Mouse (Mus musculus) limb, embryonic 15.5 days (tissue): ENCODE data around the gene Fam181b. TPM values are rescaled to one million over a fixed set of nuclear protein-coding genes. Genes with fewer than 3 reads are reported as not detected.
A peak's percentile ranks its signal among the peaks of the same experiment; 100 is the strongest.

Experiments
- ATAC-seq: fragments of 200-750 bp; cut with Nextera tagmentation; 2 replicates; pipeline ENCODE4 v1.8.0; 2017; ENCODE audit warnings: low read depth, moderate TSS enrichment; ENCODE audit not compliant: insufficient number of reproducible peaks, low FRiP score, low TSS enrichment
- H3K27ac ChIP-seq: fragments of 300-500 bp; sonication (generic); 2 replicates; pipeline ENCODE4 v1.5.1; 2015; ENCODE audit warnings: moderate library complexity, mild to moderate bottlenecking, inconsistent platforms
- H3K27me3 ChIP-seq: fragments of 300-500 bp; sonication (generic); 2 replicates; pipeline ENCODE4 v1.6.1; 2015; ENCODE audit warnings: inconsistent platforms
- H3K36me3 ChIP-seq: fragments of 300-500 bp; sonication (generic); 2 replicates; pipeline ENCODE4 v1.6.1; 2015; ENCODE audit warnings: inconsistent platforms
- H3K4me1 ChIP-seq: fragments of 300-500 bp; sonication (generic); 2 replicates; pipeline ENCODE4 v1.6.1; 2015; ENCODE audit warnings: inconsistent platforms
- H3K4me2 ChIP-seq: fragments of 300-500 bp; sonication (generic); 2 replicates; pipeline ENCODE4 v1.6.1; 2015; ENCODE audit warnings: mild to moderate bottlenecking, inconsistent platforms
- H3K4me3 ChIP-seq: fragments of 300-500 bp; sonication (generic); 2 replicates; pipeline ENCODE4 v1.5.1; 2015; ENCODE audit warnings: mild to moderate bottlenecking, inconsistent platforms
- H3K9ac ChIP-seq: fragments of 300-500 bp; sonication (generic); 2 replicates; pipeline ENCODE4 v1.6.1; 2015; ENCODE audit warnings: inconsistent platforms
- H3K9me3 ChIP-seq: fragments of 300-500 bp; sonication (generic); 2 replicates; pipeline ENCODE4 v1.6.1; 2016; ENCODE audit warnings: inconsistent platforms
- WGBS: fragments of 180-500 bp; shearing (Covaris S2); methylation state at CpG from one replicate; pipeline ENCODE4 v1.1.7; 2015; 5-methylcytosine and 5-hydroxymethylcytosine counted together
- polyA plus RNA-seq: library from polyadenylated mRNA; unstranded; fragments of >200 nt; fragmentation: Nextera tagmentation; extraction: Ambion mirVana; gene quantifications from 2 replicates; pipeline ENCODE4 v1.2.1, GENCODE M21; 2015

The Fam181b gene
- polyA plus RNA-seq, 1 experiment from 2014 or later: 10.8 TPM

DNA sequence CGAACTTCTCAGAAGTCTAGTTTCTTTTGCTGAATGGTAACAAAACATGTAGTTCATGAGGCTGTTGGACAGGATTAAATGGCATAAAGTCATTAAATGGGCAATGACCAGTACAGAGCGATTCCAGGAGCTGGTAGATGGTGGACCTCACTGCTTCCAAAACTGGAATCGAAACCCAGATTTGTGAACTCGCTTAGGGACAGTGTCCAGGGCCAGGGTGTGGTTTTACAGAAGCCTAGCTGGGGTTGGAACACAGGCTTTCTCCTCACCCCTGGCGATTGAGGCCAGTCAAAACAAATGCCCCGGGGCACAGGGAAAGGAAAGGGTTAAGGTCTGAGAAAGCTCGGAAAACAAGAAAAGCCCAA lies 263 bp upstream of the Fam181b start:
- H3K27me3 ChIP-seq: peaks cover 4% of the 10 kb centered on the region; the same call in 1 of the 2 replicates
- WGBS: 20% methylated on average over 7 of the region's 7 CpGs
- H3K4me1 ChIP-seq: peaks cover 20% of the 10 kb centered on the region
- no peak overlapping the region for H3K27ac ChIP-seq
- ATAC-seq: no peak
- no peaks in the 10 kb centered on the region for H3K9me3 ChIP-seq
- H3K4me3 ChIP-seq: peak overlapping the region; percentile 61
- H3K4me2 ChIP-seq: peak overlapping the region; percentile 88
- no peaks in the 10 kb centered on the region for H3K36me3 ChIP-seq
- H3K9ac ChIP-seq: peak overlapping the region; percentile 61; the same call in 1 of the 2 replicates

DNA sequence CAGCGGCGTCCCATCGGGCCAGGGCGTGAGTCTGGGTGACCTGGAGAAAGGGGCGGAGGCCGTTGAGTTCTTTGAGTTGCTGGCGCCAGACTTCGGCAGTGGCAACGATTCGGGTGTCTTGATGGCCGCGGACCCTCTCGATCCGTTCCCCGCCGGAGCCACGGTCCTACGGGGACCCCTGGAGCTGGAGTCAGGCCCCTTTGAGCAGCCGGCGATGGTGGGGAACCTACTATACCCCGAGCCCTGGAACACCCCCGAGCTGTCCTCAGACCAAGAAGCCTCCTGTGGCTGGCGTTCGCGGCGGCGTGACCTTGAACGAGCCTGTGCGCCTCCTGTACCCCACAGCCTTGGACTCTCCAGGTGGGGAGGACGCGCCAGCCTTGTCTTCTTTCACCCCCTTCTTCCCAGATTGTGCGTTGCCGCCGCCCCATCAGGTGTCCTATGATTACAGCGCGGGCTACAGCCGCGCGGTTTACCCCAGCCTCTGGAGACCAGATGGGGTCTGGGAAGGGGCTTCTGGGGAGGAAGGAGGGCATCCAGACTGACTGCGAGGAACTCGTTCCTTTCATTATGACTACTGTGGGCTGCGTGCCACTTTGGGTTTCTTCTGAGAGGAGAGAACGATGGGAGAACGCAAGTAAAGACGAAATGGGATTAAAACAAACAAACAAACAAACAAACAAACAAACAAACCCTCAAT lies 1.2 kb downstream of the Fam181b start:
- under 1% methylated on average over 45 of the region's 45 CpGs for WGBS
- Histone ChIP-seq H3K27ac (no peak overlapping the region), H3K4me3 (peak overlapping the region; percentile 61), H3K4me2 (peak overlapping the region; percentile 88), H3K4me1 (peaks cover 20% of the 10 kb centered on the region), H3K36me3 (no peaks in the 10 kb centered on the region), H3K27me3 (peaks cover 4% of the 10 kb centered on the region; the same call in 1 of the 2 replicates), H3K9ac (peak overlapping the region; percentile 61), H3K9me3 (no peaks in the 10 kb centered on the region)
- peak; percentile 21; the same call in 1 of the 2 replicates for ATAC-seq

DNA sequence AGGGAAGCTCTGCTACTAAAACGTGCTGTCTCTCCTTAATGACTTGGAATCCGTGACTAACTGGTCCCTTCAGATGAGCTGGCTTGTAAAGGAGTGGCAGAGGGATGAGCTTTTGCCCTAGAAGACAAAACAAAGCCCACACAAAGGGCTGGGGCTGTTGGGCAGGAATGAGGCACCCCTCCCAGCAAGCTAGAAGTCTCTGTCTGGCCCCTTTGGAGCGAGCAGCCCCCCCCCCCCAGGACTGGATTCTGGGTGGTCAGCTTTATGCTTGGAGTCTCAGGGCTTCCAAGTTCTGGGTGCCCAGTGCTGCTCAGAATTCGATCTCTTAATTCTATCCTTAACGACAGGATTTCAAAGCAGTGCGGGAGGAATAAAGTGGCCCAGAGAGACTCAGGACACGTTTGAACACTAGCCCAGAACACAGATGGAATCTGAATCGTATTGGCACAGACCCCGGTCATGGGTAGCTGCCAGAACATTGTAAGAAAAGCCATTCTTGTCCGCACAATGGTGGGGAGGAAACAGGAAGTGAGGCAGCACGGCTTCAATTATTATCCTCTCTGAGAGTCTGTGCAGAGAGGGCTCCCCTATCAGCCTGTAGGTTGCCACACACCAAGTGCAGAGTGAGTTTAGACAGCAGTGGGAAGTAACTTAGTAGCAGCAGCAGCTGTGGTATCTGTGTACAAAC lies 13.8 kb downstream of the Fam181b start:
- Histone ChIP-seq H3K4me2 (peak overlapping the region; percentile 21), H3K36me3 (no peaks in the 10 kb centered on the region), H3K27me3 (no peaks in the 10 kb centered on the region; the same call in 1 of the 2 replicates), H3K9me3 (no peaks in the 10 kb centered on the region), H3K9ac (no peak overlapping the region), H3K4me1 (peaks cover 21% of the 10 kb centered on the region), H3K27ac (peak overlapping the region; percentile 61; the same call in 1 of the 2 replicates), H3K4me3 (no peak overlapping the region)
- ATAC-seq: peak; percentile 75
- WGBS: 10% methylated on average over 11 of the region's 11 CpGs

DNA sequence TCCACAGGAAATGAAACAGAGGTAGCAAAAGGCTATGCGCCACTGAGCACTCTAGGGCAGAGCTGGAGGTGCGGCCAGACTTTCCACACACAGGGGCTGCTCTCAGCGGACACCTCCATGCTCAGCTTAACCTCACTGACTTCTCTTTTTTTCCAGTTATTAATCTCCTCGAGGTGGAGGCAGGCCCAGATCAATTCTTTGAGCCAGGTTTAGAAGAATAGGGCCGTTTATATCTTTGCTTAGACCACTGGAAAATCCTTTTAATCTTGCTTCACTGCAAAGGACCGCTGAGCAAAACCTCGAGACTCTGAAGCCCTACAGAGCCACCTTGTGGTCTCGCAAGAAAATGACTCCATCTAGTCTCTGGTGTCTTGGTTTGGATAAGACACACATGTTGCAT lies 15.8 kb downstream of the Fam181b start:
- no peaks in the 10 kb centered on the region; the same call in 1 of the 2 replicates for H3K27me3 ChIP-seq
- WGBS: 5% methylated on average over 8 of the region's 8 CpGs

DNA sequence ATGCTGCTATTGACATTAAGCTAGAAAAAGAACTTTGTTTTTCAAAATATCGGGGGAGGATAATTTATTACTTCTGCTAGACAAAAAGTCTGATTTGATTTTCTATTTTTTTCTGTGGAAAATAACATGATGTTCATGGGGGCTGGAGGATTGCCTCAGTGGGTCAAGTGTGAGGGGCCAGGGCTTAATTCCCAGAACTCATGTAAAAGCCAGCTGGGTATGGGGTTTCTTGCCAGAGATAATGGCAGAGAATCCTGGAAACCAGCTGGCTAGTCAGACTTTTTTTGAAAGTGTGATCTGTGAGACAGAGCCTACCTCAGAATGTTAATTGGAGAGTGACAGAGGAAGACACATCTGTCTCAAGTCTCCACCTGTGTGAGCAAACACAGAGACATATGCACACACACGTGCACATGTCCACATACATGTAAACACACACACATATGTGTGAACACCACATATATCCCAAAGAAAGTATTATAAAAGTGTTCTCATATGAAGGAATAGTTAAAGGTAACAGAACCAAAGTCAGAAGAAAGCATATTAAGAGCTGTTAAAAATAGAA lies 25.2 kb downstream of the Fam181b start:
- no peak overlapping the region for H3K4me2 ChIP-seq
- H3K27ac ChIP-seq: no peak overlapping the region
- ATAC-seq: no peak
- H3K9me3 ChIP-seq: no peaks in the 10 kb centered on the region
- H3K9ac ChIP-seq: no peak overlapping the region
- H3K36me3 ChIP-seq: no peaks in the 10 kb centered on the region
- H3K27me3 ChIP-seq: no peaks in the 10 kb centered on the region
- H3K4me3 ChIP-seq: no peak overlapping the region
- H3K4me1 ChIP-seq: no peaks in the 10 kb centered on the region
- WGBS: 77% methylated on average over 2 of the region's 2 CpGs

More for the DNA sequence above, 15.8 kb downstream of the Fam181b start:
- Histone ChIP-seq H3K4me3 (no peak overlapping the region), H3K9me3 (no peaks in the 10 kb centered on the region), H3K4me2 (peak overlapping the region; percentile 38), H3K9ac (no peak overlapping the region), H3K36me3 (no peaks in the 10 kb centered on the region), H3K4me1 (peaks cover 21% of the 10 kb centered on the region), H3K27ac (no peak overlapping the region)
- peak; percentile 50; the same call in 1 of the 2 replicates for ATAC-seq

DNA sequence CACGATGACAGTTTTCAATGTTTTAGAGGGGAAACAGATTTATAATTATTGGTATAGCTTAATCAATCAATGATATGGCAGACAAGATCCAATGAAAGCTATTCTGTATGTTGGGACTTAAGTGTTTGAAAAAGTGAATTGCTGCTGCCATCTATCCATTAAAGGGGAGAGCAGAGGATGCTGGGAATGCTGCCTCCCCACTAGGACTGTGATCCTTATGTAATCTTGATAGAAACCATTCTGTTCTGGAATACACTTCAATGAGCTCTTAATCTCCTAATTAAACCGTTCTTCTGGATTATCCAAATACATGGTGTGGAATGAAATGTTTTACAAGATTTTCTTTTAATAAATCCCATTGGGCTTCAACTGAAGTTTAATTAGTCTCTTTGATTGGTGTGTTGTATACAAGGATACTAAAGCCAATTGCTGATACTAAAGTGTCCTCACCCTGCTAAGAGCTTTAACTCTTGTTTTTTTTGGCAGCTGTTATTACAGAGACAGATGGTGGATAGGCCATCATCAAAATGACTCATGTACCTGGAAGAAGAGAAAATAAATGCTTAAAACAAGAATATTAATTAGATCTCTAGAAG lies 30.8 kb downstream of the Fam181b start:
- whole genome bisulfite sequencing: 73% methylated on average over 2 of the region's 2 CpGs

DNA sequence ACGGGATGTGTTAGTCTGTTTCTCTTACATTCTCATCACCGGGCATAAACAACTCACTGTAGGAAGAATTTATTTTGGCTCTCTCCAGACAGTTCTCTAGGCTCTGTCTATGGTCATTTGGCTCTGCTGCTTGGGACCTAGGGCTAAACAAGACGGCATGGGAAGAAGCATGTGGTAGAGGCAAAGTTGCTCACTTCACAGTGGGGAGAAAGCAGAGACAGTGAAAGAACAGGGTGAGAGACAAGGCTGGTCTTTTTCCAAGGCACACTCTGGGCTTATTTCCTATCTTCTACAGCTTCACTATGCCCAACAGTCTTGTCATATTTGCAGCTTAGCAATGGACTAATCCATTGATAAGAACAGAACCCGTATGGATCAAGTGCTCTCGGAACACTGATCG lies 31.4 kb downstream of the Fam181b start:
- Histone ChIP-seq H3K36me3 (no peaks in the 10 kb centered on the region), H3K4me2 (no peak overlapping the region), H3K4me3 (no peak overlapping the region), H3K27me3 (no peaks in the 10 kb centered on the region), H3K27ac (no peak overlapping the region), H3K9me3 (no peaks in the 10 kb centered on the region), H3K4me1 (no peaks in the 10 kb centered on the region), H3K9ac (no peak overlapping the region)
- WGBS: 87% methylated on average over 6 of the region's 6 CpGs
- ATAC-seq: no peak

More for the DNA sequence above, 30.8 kb downstream of the Fam181b start:
- Histone ChIP-seq H3K4me3 (no peak overlapping the region), H3K36me3 (no peaks in the 10 kb centered on the region), H3K9ac (no peak overlapping the region), H3K4me2 (no peak overlapping the region), H3K4me1 (no peaks in the 10 kb centered on the region), H3K27me3 (no peaks in the 10 kb centered on the region), H3K27ac (no peak overlapping the region), H3K9me3 (no peaks in the 10 kb centered on the region)
- ATAC-seq: no peak

DNA sequence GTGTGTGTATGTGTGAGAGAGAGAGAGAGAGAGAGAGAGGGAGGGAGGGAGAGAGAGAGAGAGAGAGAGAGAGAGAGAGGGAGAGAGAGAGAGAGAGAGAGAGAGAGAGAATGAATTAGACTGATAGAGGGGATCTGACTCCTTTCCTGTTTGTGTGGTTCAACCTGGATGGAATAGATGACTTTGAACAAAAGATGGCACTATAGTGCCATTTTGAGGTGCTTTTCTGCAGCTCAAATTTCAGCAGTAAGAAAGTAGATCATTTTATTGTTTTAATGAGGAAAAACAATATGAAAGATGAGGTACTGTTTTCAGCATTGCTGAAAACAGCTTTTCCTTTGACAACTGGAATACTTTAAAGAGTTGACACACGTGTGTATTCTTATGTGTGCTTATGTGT lies 37.9 kb downstream of the Fam181b start:
- WGBS: 54% methylated on average over 1 of the region's 1 CpGs
- no peak for ATAC-seq

DNA sequence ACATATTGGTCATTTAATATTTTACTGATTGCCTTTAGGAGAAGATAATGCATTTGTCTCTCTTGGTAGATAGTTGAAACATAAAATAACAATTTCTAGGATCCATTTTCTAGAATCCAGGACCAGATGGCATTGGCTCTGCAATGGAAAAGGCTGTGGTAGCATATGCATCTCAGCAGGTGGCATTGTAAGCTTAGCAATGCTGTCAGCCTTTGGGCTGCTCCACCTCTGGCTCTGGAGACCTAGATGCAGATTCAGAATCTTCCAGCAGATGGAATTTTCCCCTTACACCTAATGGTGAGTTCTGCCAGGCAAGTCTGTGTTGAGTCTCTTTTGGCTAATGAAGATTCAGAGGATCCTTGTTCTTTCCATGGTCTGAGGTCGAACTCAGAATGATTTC lies 44.3 kb downstream of the Fam181b start:
- 63% methylated on average over 1 of the region's 1 CpGs for WGBS
- no peak for ATAC-seq

More for the DNA sequence above, 37.9 kb downstream of the Fam181b start:
- H3K9ac ChIP-seq: no peak overlapping the region
- no peaks in the 10 kb centered on the region for H3K9me3 ChIP-seq
- no peaks in the 10 kb centered on the region for H3K27me3 ChIP-seq
- no peaks in the 10 kb centered on the region for H3K36me3 ChIP-seq
- H3K4me1 ChIP-seq: no peaks in the 10 kb centered on the region
- H3K27ac ChIP-seq: no peak overlapping the region
- H3K4me3 ChIP-seq: no peak overlapping the region
- H3K4me2 ChIP-seq: no peak overlapping the region

More for the DNA sequence above, 44.3 kb downstream of the Fam181b start:
- Histone ChIP-seq H3K9me3 (no peaks in the 10 kb centered on the region), H3K36me3 (no peaks in the 10 kb centered on the region), H3K27me3 (no peaks in the 10 kb centered on the region), H3K4me1 (no peaks in the 10 kb centered on the region), H3K9ac (no peak overlapping the region), H3K4me2 (no peak overlapping the region), H3K4me3 (no peak overlapping the region), H3K27ac (no peak overlapping the region)
